Mouse (Mus musculus): Measurements from ENCODE around the gene C2cd4c. TPM values are rescaled to one million over a fixed set of nuclear protein-coding genes. Genes with fewer than 3 reads are reported as not detected.

C2cd4c gene
- polyA plus RNA-seq, 1 experiment from 2014 or later: not detected

DNA sequence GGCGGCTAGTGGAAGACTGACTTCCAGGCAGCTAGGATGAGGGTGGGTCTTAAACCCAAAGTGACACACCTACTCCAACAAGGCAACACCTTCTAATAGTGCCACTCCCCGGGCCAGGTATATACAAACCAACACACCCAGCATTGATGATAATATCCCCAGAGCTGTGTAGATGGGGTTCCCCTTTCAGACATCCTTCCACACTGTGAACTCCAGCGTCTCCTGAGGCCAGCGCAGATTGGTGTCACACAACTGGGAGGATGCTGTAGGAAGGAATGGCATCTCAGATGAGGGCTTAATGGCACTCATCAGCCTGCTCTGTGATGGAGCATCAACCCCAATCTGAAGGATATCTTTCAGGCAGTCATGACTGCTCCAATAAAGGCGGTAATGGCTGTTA is 56.3 kb downstream of the C2cd4c start:
- Histone ChIP-seq H3K27ac (ENCODE audit: low read length) (no peak overlapping the region), H3K9ac (ENCODE audit: low read length) (no peak overlapping the region), H3K36me3 (ENCODE audit: control insufficient read depth, insufficient read depth) (no peaks in the 10 kb centered on the region), H3K9me3 (replicated peaks; ENCODE audit: control insufficient read depth, low read length) (no peaks in the 10 kb centered on the region), H3K4me1 (ENCODE audit: control insufficient read depth, insufficient read depth, low read length) (peaks cover 7% of the 10 kb centered on the region), H3K4me2 (ENCODE audit: low read depth, low read length) (no peak overlapping the region), H3K4me3 (ENCODE audit: low read length) (no peak overlapping the region), H3K27me3 (ENCODE audit: control insufficient read depth, insufficient read depth, low read length) (no peaks in the 10 kb centered on the region)
- no peak for ATAC-seq (replicated peaks; ENCODE audit: extremely low read depth, insufficient read depth, low FRiP score)
- WGBS: 90% methylated on average over 5 of the region's 5 CpGs

GRCm38 (mm10) chr10:79556951-79557350 is 56.9 kb downstream of the C2cd4c start:
- no peak overlapping the region for H3K4me3 ChIP-seq (ENCODE audit: low read length)
- no peak for ATAC-seq (replicated peaks; ENCODE audit: extremely low read depth, insufficient read depth, low FRiP score)
- H3K4me1 ChIP-seq (ENCODE audit: control insufficient read depth, insufficient read depth, low read length): peaks cover 7% of the 10 kb centered on the region
- no peaks in the 10 kb centered on the region for H3K9me3 ChIP-seq (replicated peaks; ENCODE audit: control insufficient read depth, low read length)
- no peaks in the 10 kb centered on the region for H3K36me3 ChIP-seq (ENCODE audit: control insufficient read depth, insufficient read depth)
- H3K9ac ChIP-seq (ENCODE audit: low read length): no peak overlapping the region
- no peak overlapping the region for H3K27ac ChIP-seq (ENCODE audit: low read length)
- H3K27me3 ChIP-seq (ENCODE audit: control insufficient read depth, insufficient read depth, low read length): no peaks in the 10 kb centered on the region
- H3K4me2 ChIP-seq (ENCODE audit: low read depth, low read length): no peak overlapping the region
- 86% methylated on average over 5 of the region's 5 CpGs for WGBS

Other genes starting within 250 kb of the C2cd4c start
- gene Vmn2r83, start 145.3 kb downstream of the C2cd4c start, polyA plus RNA-seq (2015; fragmentation: Nextera tagmentation; extraction: Ambion mirVana): not detected in 2 replicates
- gene Plpp2, start 80.2 kb downstream of the C2cd4c start, polyA plus RNA-seq (2015; fragmentation: Nextera tagmentation; extraction: Ambion mirVana): 6.7 and 9.8 TPM in 2 replicates
- gene Mier2, start 58.8 kb downstream of the C2cd4c start, polyA plus RNA-seq (2015; fragmentation: Nextera tagmentation; extraction: Ambion mirVana): 26.5 and 28.1 TPM in 2 replicates
- not detected in 2 replicates for gene Theg, start 26.7 kb downstream of the C2cd4c start, polyA plus RNA-seq (2015; fragmentation: Nextera tagmentation; extraction: Ambion mirVana)
- gene Shc2, start 23.9 kb upstream of the C2cd4c start, polyA plus RNA-seq (2015; fragmentation: Nextera tagmentation; extraction: Ambion mirVana): 2.0 and 2.6 TPM in 2 replicates
- not detected in 2 replicates for gene Odf3l2, start 31.7 kb upstream of the C2cd4c start, polyA plus RNA-seq (2015; fragmentation: Nextera tagmentation; extraction: Ambion mirVana)
- 1.4 and 1.8 TPM in 2 replicates for gene Madcam1, start 50.5 kb upstream of the C2cd4c start, polyA plus RNA-seq (2015; fragmentation: Nextera tagmentation; extraction: Ambion mirVana)
- gene Tpgs1, start 55.3 kb upstream of the C2cd4c start, polyA plus RNA-seq (2015; fragmentation: Nextera tagmentation; extraction: Ambion mirVana): 45.5 and 47.0 TPM in 2 replicates
- gene Cdc34, start 68.2 kb upstream of the C2cd4c start, polyA plus RNA-seq (2015; fragmentation: Nextera tagmentation; extraction: Ambion mirVana): 98.0 and 101 TPM in 2 replicates
- gene Gzmm, start 75.0 kb upstream of the C2cd4c start, polyA plus RNA-seq (2015; fragmentation: Nextera tagmentation; extraction: Ambion mirVana): 1.1 and 1.3 TPM in 2 replicates
- 1,046 and 1,072 TPM in 2 replicates for gene Bsg, start 90.5 kb upstream of the C2cd4c start, polyA plus RNA-seq (2015; fragmentation: Nextera tagmentation; extraction: Ambion mirVana)
- gene Hcn2, start 102.6 kb upstream of the C2cd4c start, polyA plus RNA-seq (2015; fragmentation: Nextera tagmentation; extraction: Ambion mirVana): not detected in 2 replicates
- 36.1 and 36.3 TPM in 2 replicates for gene Polrmt, start 132.6 kb upstream of the C2cd4c start, polyA plus RNA-seq (2015; fragmentation: Nextera tagmentation; extraction: Ambion mirVana)
- gene Fgf22, start 141.1 kb upstream of the C2cd4c start, polyA plus RNA-seq (2015; fragmentation: Nextera tagmentation; extraction: Ambion mirVana): 0.13 TPM in 1 of 2 replicates, not detected in the other
- 56.0 and 57.4 TPM in 2 replicates for gene Rnf126, start 152.9 kb upstream of the C2cd4c start, polyA plus RNA-seq (2015; fragmentation: Nextera tagmentation; extraction: Ambion mirVana)
- 22.6 and 26.7 TPM in 2 replicates for gene Fstl3, start 163.2 kb upstream of the C2cd4c start, polyA plus RNA-seq (2015; fragmentation: Nextera tagmentation; extraction: Ambion mirVana)
- 2.9 and 7.9 TPM in 2 replicates for gene Prss57, start 176.9 kb upstream of the C2cd4c start, polyA plus RNA-seq (2015; fragmentation: Nextera tagmentation; extraction: Ambion mirVana)
- 59.6 and 67.6 TPM in 2 replicates for gene Palm, start 179.5 kb upstream of the C2cd4c start, polyA plus RNA-seq (2015; fragmentation: Nextera tagmentation; extraction: Ambion mirVana)
- gene Misp, start 207.0 kb upstream of the C2cd4c start, polyA plus RNA-seq (2015; fragmentation: Nextera tagmentation; extraction: Ambion mirVana): 1.8 and 1.9 TPM in 2 replicates
- gene Ptbp1, start 240.4 kb upstream of the C2cd4c start, polyA plus RNA-seq (2015; fragmentation: Nextera tagmentation; extraction: Ambion mirVana): 125 and 146 TPM in 2 replicates

Data from heart, embryonic 16.5 days (tissue).